ENCODE assay signal across 8 mouse cellular contexts in genomic region chr15:82354126-82354945, GRCm38 (mm10). TPM values are rescaled to one million over a fixed set of nuclear protein-coding genes. Genes with fewer than 3 reads are reported as not detected.
DNase-seq lines count a peak whose midpoint lies in the region; ATAC-seq lines count a peak whose summit lies in the region.

TSS of gene Ndufa6 (minus strand) at chr15:82354322.

- peak within 1 kb of the TSS; percentile 96 for H3K4me3 ChIP-seq in intestine, embryonic 14.5 days (ENCODE audit: low read depth, low read length)

- ATAC-seq in intestine, embryonic 14.5 days (replicated peaks; ENCODE audit: low FRiP score, low TSS enrichment, low read depth): peak; percentile 97

- H3K36me3 ChIP-seq in intestine, embryonic 14.5 days (ENCODE audit: control insufficient read depth, insufficient read depth, low read length): peaks cover 19% of the 10 kb centered on the region

- H3K4me2 ChIP-seq in intestine, embryonic 14.5 days (ENCODE audit: low read length): peak within 1 kb of the TSS; percentile 95

- H3K9me3 ChIP-seq in intestine, embryonic 14.5 days (ENCODE audit: control insufficient read depth, low read length): no peaks in the 10 kb centered on the region

- H3K27me3 ChIP-seq in intestine, embryonic 14.5 days (replicated peaks; ENCODE audit: control insufficient read depth, insufficient read depth, low read length): no peaks in the 10 kb centered on the region

- intact Hi-C loops in left cerebral cortex, postnatal 14 days (cut with DNase I): loop anchor here (1.0 kb wide), 1 partner anchor 63 kb away; no protein-coding TSS in a partner anchor

- 2% methylated on average over 57 of the region's 57 CpGs for WGBS in intestine, embryonic 14.5 days

- DNase-seq in adrenal gland, adult 18-20 months (ENCODE audit: low spot score in 2 of 2): peak; percentile 96
- peak; percentile 97 for DNase-seq in embryo, embryonic 11 days
- peak; percentile 97 for DNase-seq in gastrocnemius, postnatal 25 days
- peak; percentile 97 for DNase-seq in intestine, embryonic 14.5 days (ENCODE audit: low spot score)
- peak; percentile 98 for DNase-seq in left cerebral cortex, postnatal 14 days (ENCODE audit: low spot score in 2 of 2)
- DNase-seq in mesoderm, embryonic 11.5 days (ENCODE audit: low read depth, low spot score): peak; percentile 99
- DNase-seq in right cerebral cortex, postnatal 36 days (ENCODE audit: low spot score in 2 of 2): peak; percentile 93 to 96
- DNase-seq in yolk sac, embryonic 10.5 days (ENCODE audit: low spot score): peak; percentile 97

- H3K27ac ChIP-seq in intestine, embryonic 14.5 days (ENCODE audit: low read depth): peak within 1 kb of the TSS; percentile 85

- H3K9ac ChIP-seq in intestine, embryonic 14.5 days (ENCODE audit: low read length): peak within 1 kb of the TSS; percentile 96

- H3K4me1 ChIP-seq in intestine, embryonic 14.5 days (replicated peaks; ENCODE audit: control insufficient read depth, insufficient read depth, low read length): peaks cover 24% of the 10 kb centered on the region

RNA-seq across cellular contexts. Expression of gene Ndufa6, which starts in this region (rescaled TPM):
- 100 to 1,000 TPM; 512 to 543 TPM for total RNA-seq in adrenal gland, adult 18-20 months (2021)
- total RNA-seq in gastrocnemius, postnatal 25 days (2021): 100 to 1,000 TPM; 489 to 502 TPM
- polyA plus RNA-seq in intestine, embryonic 14.5 days (2014; fragmentation: Nextera tagmentation; extraction: Ambion mirVana): 426 and 466 TPM in 2 replicates
- 100 to 1,000 TPM; 174 to 193 TPM for total RNA-seq in left cerebral cortex, postnatal 14 days (2021)

Comparison
In these comparisons a context has a peak if more than half of its experiments do, and no peak if none do; other contexts are left out.
1. Peak in every context shown above with its lines: DNase-seq, ATAC-seq, H3K4me3 ChIP-seq and H3K27ac ChIP-seq.